Mouse (Mus musculus): ENCODE results near the gene B4galnt4. TPM values are rescaled to one million over a fixed set of nuclear protein-coding genes. Genes with fewer than 3 reads are reported as not detected.

Gene B4galnt4
- polyA plus RNA-seq, 1 experiment from 2014 or later = 46.5 TPM

- Histone ChIP-seq H3K4me2 (replicated peaks) (no peak overlapping the region), H3K27ac (no peak overlapping the region), H3K9ac (no peak overlapping the region), H3K27me3 (peaks cover 16% of the 10 kb centered on the region; the same call in 1 of the 2 replicates), H3K4me1 (peaks cover 4% of the 10 kb centered on the region), H3K9me3 (replicated peaks) (no peaks in the 10 kb centered on the region), H3K36me3 (no peaks in the 10 kb centered on the region), H3K4me3 (no peak overlapping the region)
- no peak for ATAC-seq (ENCODE audit: low FRiP score)
- 72% methylated on average over 3 of the region's 3 CpGs for WGBS
These were observed 58.6 kb downstream of the B4galnt4 start for GRCm38 (mm10) chr7:141119487-141119886.

GRCm38 (mm10) chr7:141120605-141121004, 59.7 kb downstream of the B4galnt4 start:
- H3K27me3 ChIP-seq = peaks cover 16% of the 10 kb centered on the region; the same call in 1 of the 2 replicates
- no peaks in the 10 kb centered on the region for H3K36me3 ChIP-seq
- WGBS = 90% methylated on average over 3 of the region's 3 CpGs
- no peak overlapping the region for H3K27ac ChIP-seq
- no peaks in the 10 kb centered on the region for H3K9me3 ChIP-seq (replicated peaks)
- H3K4me2 ChIP-seq (replicated peaks) = no peak overlapping the region
- no peak overlapping the region for H3K9ac ChIP-seq
- no peak for ATAC-seq (ENCODE audit: low FRiP score)
- no peak overlapping the region for H3K4me3 ChIP-seq
- H3K4me1 ChIP-seq = peaks cover 4% of the 10 kb centered on the region

- no peak for ATAC-seq (ENCODE audit: low FRiP score)
- Histone ChIP-seq H3K4me1 (peaks cover 4% of the 10 kb centered on the region), H3K27me3 (peaks cover 12% of the 10 kb centered on the region; the same call in 1 of the 2 replicates), H3K4me2 (replicated peaks) (no peak overlapping the region), H3K9ac (no peak overlapping the region), H3K27ac (no peak overlapping the region), H3K9me3 (replicated peaks) (no peaks in the 10 kb centered on the region), H3K36me3 (no peaks in the 10 kb centered on the region), H3K4me3 (no peak overlapping the region)
- WGBS = 75% methylated on average over 5 of the region's 5 CpGs
These were observed 60.2 kb downstream of the B4galnt4 start for GRCm38 (mm10) chr7:141121051-141121531.

Other genes with a start within 250 kb of the B4galnt4 start
- 12.3 and 13.4 TPM in 2 replicates for gene Zfp941, start 238.9 kb upstream of the B4galnt4 start, polyA plus RNA-seq (2016; fragmentation: Nextera tagmentation; extraction: Ambion mirVana)
- 0.93 TPM in 1 of 2 replicates, not detected in the other for gene Urah, start 226.1 kb upstream of the B4galnt4 start, polyA plus RNA-seq (2016; fragmentation: Nextera tagmentation; extraction: Ambion mirVana)
- gene Scgb1c1, start 215.6 kb upstream of the B4galnt4 start, polyA plus RNA-seq (2016; fragmentation: Nextera tagmentation; extraction: Ambion mirVana) = not detected in 2 replicates
- gene Odf3, start 213.3 kb upstream of the B4galnt4 start, polyA plus RNA-seq (2016; fragmentation: Nextera tagmentation; extraction: Ambion mirVana) = not detected in 2 replicates
- gene Gm45785, start 204.8 kb upstream of the B4galnt4 start, polyA plus RNA-seq (2016; fragmentation: Nextera tagmentation; extraction: Ambion mirVana) = not detected in 2 replicates
- 82.3 and 88.5 TPM in 2 replicates for gene Ric8a, start 204.1 kb upstream of the B4galnt4 start, polyA plus RNA-seq (2016; fragmentation: Nextera tagmentation; extraction: Ambion mirVana)
- 30.9 and 33.4 TPM in 2 replicates for gene Bet1l, start 203.5 kb upstream of the B4galnt4 start, polyA plus RNA-seq (2016; fragmentation: Nextera tagmentation; extraction: Ambion mirVana)
- gene Psmd13, start 179.1 kb upstream of the B4galnt4 start, polyA plus RNA-seq (2016; fragmentation: Nextera tagmentation; extraction: Ambion mirVana) = 279 and 282 TPM in 2 replicates
- 25.8 and 27.1 TPM in 2 replicates for gene Sirt3, start 178.8 kb upstream of the B4galnt4 start, polyA plus RNA-seq (2016; fragmentation: Nextera tagmentation; extraction: Ambion mirVana)
- 0.81 TPM in 1 of 2 replicates, not detected in the other for gene Cox8b, start 160.7 kb upstream of the B4galnt4 start, polyA plus RNA-seq (2016; fragmentation: Nextera tagmentation; extraction: Ambion mirVana)
- 0.13 and 0.27 TPM in 2 replicates for gene Nlrp6, start 140.2 kb upstream of the B4galnt4 start, polyA plus RNA-seq (2016; fragmentation: Nextera tagmentation; extraction: Ambion mirVana)
- 15.5 and 16.8 TPM in 2 replicates for gene Pgghg, start 119.7 kb upstream of the B4galnt4 start, polyA plus RNA-seq (2016; fragmentation: Nextera tagmentation; extraction: Ambion mirVana)
- gene Ifitm5, start 110.8 kb upstream of the B4galnt4 start, polyA plus RNA-seq (2016; fragmentation: Nextera tagmentation; extraction: Ambion mirVana) = 0.43 and 1.6 TPM in 2 replicates
- gene Gm45717, start 105.2 kb upstream of the B4galnt4 start, polyA plus RNA-seq (2016; fragmentation: Nextera tagmentation; extraction: Ambion mirVana) = 0.97 TPM in 1 of 2 replicates, not detected in the other
- gene Ifitm2, start 105.1 kb upstream of the B4galnt4 start, polyA plus RNA-seq (2016; fragmentation: Nextera tagmentation; extraction: Ambion mirVana) = 326 and 340 TPM in 2 replicates
- gene Ifitm1, start 93.9 kb upstream of the B4galnt4 start, polyA plus RNA-seq (2016; fragmentation: Nextera tagmentation; extraction: Ambion mirVana) = 8.8 and 9.1 TPM in 2 replicates
- gene Ifitm3, start 50.3 kb upstream of the B4galnt4 start, polyA plus RNA-seq (2016; fragmentation: Nextera tagmentation; extraction: Ambion mirVana) = 22.5 and 26.0 TPM in 2 replicates
- not detected in 2 replicates for gene Ifitm6, start 43.2 kb upstream of the B4galnt4 start, polyA plus RNA-seq (2016; fragmentation: Nextera tagmentation; extraction: Ambion mirVana)
- gene Gm17387, start 32.0 kb upstream of the B4galnt4 start, polyA plus RNA-seq (2016; fragmentation: Nextera tagmentation; extraction: Ambion mirVana) = not detected in 2 replicates
- 3.1 and 4.5 TPM in 2 replicates for gene Pkp3, start 17.1 kb downstream of the B4galnt4 start, polyA plus RNA-seq (2016; fragmentation: Nextera tagmentation; extraction: Ambion mirVana)
- gene Sigirr, start 39.5 kb downstream of the B4galnt4 start, polyA plus RNA-seq (2016; fragmentation: Nextera tagmentation; extraction: Ambion mirVana) = 1.7 and 2.6 TPM in 2 replicates
- gene Ano9, start 56.7 kb downstream of the B4galnt4 start, polyA plus RNA-seq (2016; fragmentation: Nextera tagmentation; extraction: Ambion mirVana) = 0.59 and 0.81 TPM in 2 replicates
- 76.0 and 76.5 TPM in 2 replicates for gene Ptdss2, start 61.3 kb downstream of the B4galnt4 start, polyA plus RNA-seq (2016; fragmentation: Nextera tagmentation; extraction: Ambion mirVana)
- 61.0 and 61.9 TPM in 2 replicates for gene Rnh1, start 111.8 kb downstream of the B4galnt4 start, polyA plus RNA-seq (2016; fragmentation: Nextera tagmentation; extraction: Ambion mirVana)
- gene Hras, start 132.9 kb downstream of the B4galnt4 start, polyA plus RNA-seq (2016; fragmentation: Nextera tagmentation; extraction: Ambion mirVana) = 95.1 and 103 TPM in 2 replicates
- 10.8 and 12.2 TPM in 2 replicates for gene Lrrc56, start 133.1 kb downstream of the B4galnt4 start, polyA plus RNA-seq (2016; fragmentation: Nextera tagmentation; extraction: Ambion mirVana)
- 3.3 and 3.9 TPM in 2 replicates for gene Lmntd2, start 153.0 kb downstream of the B4galnt4 start, polyA plus RNA-seq (2016; fragmentation: Nextera tagmentation; extraction: Ambion mirVana)
- 34.7 and 35.6 TPM in 2 replicates for gene Rassf7, start 154.8 kb downstream of the B4galnt4 start, polyA plus RNA-seq (2016; fragmentation: Nextera tagmentation; extraction: Ambion mirVana)
- gene Phrf1, start 167.7 kb downstream of the B4galnt4 start, polyA plus RNA-seq (2016; fragmentation: Nextera tagmentation; extraction: Ambion mirVana) = 95.5 and 99.3 TPM in 2 replicates
- 1.1 and 1.5 TPM in 2 replicates for gene Irf7, start 205.4 kb downstream of the B4galnt4 start, polyA plus RNA-seq (2016; fragmentation: Nextera tagmentation; extraction: Ambion mirVana)
- not detected in 2 replicates for gene Cdhr5, start 215.7 kb downstream of the B4galnt4 start, polyA plus RNA-seq (2016; fragmentation: Nextera tagmentation; extraction: Ambion mirVana)
- 2.4 and 2.7 TPM in 2 replicates for gene Sct, start 218.0 kb downstream of the B4galnt4 start, polyA plus RNA-seq (2016; fragmentation: Nextera tagmentation; extraction: Ambion mirVana)
- 0.81 and 0.86 TPM in 2 replicates for gene Drd4, start 230.9 kb downstream of the B4galnt4 start, polyA plus RNA-seq (2016; fragmentation: Nextera tagmentation; extraction: Ambion mirVana)

All from hindbrain, embryonic 12.5 days (tissue).